ENCODE assay signal across 24 mouse cellular contexts in genomic region chr11:77664046-77664445, GRCm38 (mm10). TPM values are rescaled to one million over a fixed set of nuclear protein-coding genes. Genes with fewer than 3 reads are reported as not detected.
A peak's percentile ranks its signal among the peaks of the same experiment; 100 is the strongest.
DNase-seq lines count a peak whose midpoint lies in the region; ATAC-seq and TF ChIP-seq lines count a peak whose summit lies in the region.
"Had no signal": no experiment of that assay in that cellular context is flagged by ENCODE, and none has a peak within 500 bp of the region (broad histone marks: within the 10 kb centered on the region; RNA-seq: fewer than 3 reads in every experiment).

No protein-coding gene starts in this region.

- no peak for TF ChIP-seq EP300 in lung, postnatal 0 days (IDR thresholded peaks at IDR 0.05)

- no peak overlapping the region for H3K4me2 ChIP-seq in intestine, postnatal 0 days (replicated peaks; ENCODE audit: low read depth)
- H3K4me2 ChIP-seq in intestine, embryonic 16.5 days (ENCODE audit: low read depth, low read length): no peak overlapping the region
- H3K4me2 ChIP-seq in lung, postnatal 0 days (replicated peaks; ENCODE audit: low read depth, low read length): no peak overlapping the region
- H3K4me2 ChIP-seq: embryonic facial prominence, embryonic 12.5 days; forebrain, embryonic 13.5 days; forebrain, embryonic 15.5 days had no signal

- peak; percentile 15 for DNase-seq in lung, postnatal 0 days (ENCODE audit: low spot score)
- DNase-seq in lung, postnatal 4 days: no peak
- no peak for DNase-seq in B cell, adult 2 months
- DNase-seq: adrenal gland, adult 8-10 months; adrenal gland, postnatal 14 days; adrenal gland, postnatal 36 days; cerebellum, adult 11-12 months; cerebellum, adult 2 months; cerebellum, adult 9-10 months; cerebellum, postnatal 10 days; cerebellum, postnatal 25 days; forebrain, postnatal 0 days had no signal

- H3K9ac ChIP-seq in intestine, postnatal 0 days (ENCODE audit: low read depth, low read length): no peak overlapping the region
- H3K9ac ChIP-seq in intestine, embryonic 16.5 days (ENCODE audit: low read depth, low read length): no peak overlapping the region
- H3K9ac ChIP-seq in lung, postnatal 0 days (replicated peaks; ENCODE audit: low read depth): no peak overlapping the region
- H3K9ac ChIP-seq: embryonic facial prominence, embryonic 12.5 days; forebrain, embryonic 13.5 days; forebrain, embryonic 15.5 days; forebrain, postnatal 0 days had no signal

- TF ChIP-seq CTCF in intestine, postnatal 0 days (IDR thresholded peaks at IDR 0.05; ENCODE audit: low read depth): no peak
- TF ChIP-seq CTCF in lung, postnatal 0 days (IDR thresholded peaks at IDR 0.05): no peak

- H3K9me3 ChIP-seq in intestine, postnatal 0 days (ENCODE audit: control insufficient read depth): no peaks in the 10 kb centered on the region
- no peaks in the 10 kb centered on the region; the same call in 1 of the 2 replicates for H3K9me3 ChIP-seq in intestine, embryonic 16.5 days (ENCODE audit: control insufficient read depth, low read length)
- no peaks in the 10 kb centered on the region for H3K9me3 ChIP-seq in lung, postnatal 0 days (ENCODE audit: low read length)
- H3K9me3 ChIP-seq: embryonic facial prominence, embryonic 10.5 days; embryonic facial prominence, embryonic 12.5 days; forebrain, embryonic 15.5 days had no signal

- H3K4me3 ChIP-seq in intestine, postnatal 0 days (ENCODE audit: low read depth, low read length): no peak overlapping the region
- no peak overlapping the region for H3K4me3 ChIP-seq in intestine, embryonic 16.5 days (ENCODE audit: low read length)
- no peak overlapping the region for H3K4me3 ChIP-seq in lung, postnatal 0 days (ENCODE audit: low read depth, low read length)
- H3K4me3 ChIP-seq: embryonic facial prominence, embryonic 10.5 days; embryonic facial prominence, embryonic 12.5 days; forebrain, embryonic 13.5 days; forebrain, embryonic 15.5 days had no signal

- H3K36me3 ChIP-seq in intestine, postnatal 0 days (ENCODE audit: control insufficient read depth, insufficient read depth): no peaks in the 10 kb centered on the region
- no peaks in the 10 kb centered on the region for H3K36me3 ChIP-seq in intestine, embryonic 16.5 days (ENCODE audit: control insufficient read depth, insufficient read depth, low read length)
- H3K36me3 ChIP-seq in lung, postnatal 0 days (ENCODE audit: insufficient read depth, low read length): no peaks in the 10 kb centered on the region
- H3K36me3 ChIP-seq: embryonic facial prominence, embryonic 10.5 days; embryonic facial prominence, embryonic 12.5 days; forebrain, embryonic 15.5 days; G1E had no signal

- H3K27ac ChIP-seq in intestine, postnatal 0 days (ENCODE audit: low read depth, low read length): no peak overlapping the region
- H3K27ac ChIP-seq in intestine, embryonic 16.5 days (ENCODE audit: low read length): no peak overlapping the region
- no peak overlapping the region for H3K27ac ChIP-seq in lung, postnatal 0 days (ENCODE audit: low read length)
- H3K27ac ChIP-seq: embryonic facial prominence, embryonic 10.5 days; embryonic facial prominence, embryonic 12.5 days; forebrain, embryonic 13.5 days; forebrain, embryonic 15.5 days had no signal

- peak; percentile 56 for ATAC-seq in intestine, postnatal 0 days
- ATAC-seq in intestine, embryonic 16.5 days: no peak
- no peak for ATAC-seq in lung, postnatal 0 days
- ATAC-seq in megakaryocyte progenitor cell, adult 5-6 weeks (replicated peaks; ENCODE audit: poor library complexity): peak; percentile 39; the same call in 1 of the 2 replicates
- ATAC-seq: activated CD4-positive, CD25-positive, alpha-beta regulatory T cell, adult 4 months; CD4-positive, CD25-positive, alpha-beta regulatory T cell, adult 4 months; forebrain, embryonic 13.5 days; forebrain, embryonic 15.5 days; forebrain, postnatal 0 days; Patski had no signal

- no peaks in the 10 kb centered on the region for H3K27me3 ChIP-seq in intestine, postnatal 0 days (replicated peaks; ENCODE audit: control insufficient read depth, insufficient read depth, low read length)
- H3K27me3 ChIP-seq in intestine, embryonic 16.5 days (replicated peaks; ENCODE audit: control insufficient read depth, insufficient read depth, low read length): no peaks in the 10 kb centered on the region
- H3K27me3 ChIP-seq in lung, postnatal 0 days (replicated peaks; ENCODE audit: insufficient read depth, low read length): no peaks in the 10 kb centered on the region
- H3K27me3 ChIP-seq: CH12.LX; embryonic facial prominence, embryonic 12.5 days; forebrain, embryonic 13.5 days; forebrain, embryonic 15.5 days; Patski had no signal

- 52% methylated on average over 8 of the region's 8 CpGs for WGBS in intestine, postnatal 0 days
- WGBS in intestine, embryonic 16.5 days: 81% methylated on average over 8 of the region's 8 CpGs
- WGBS in lung, postnatal 0 days: 78% methylated on average over 8 of the region's 8 CpGs

- no peaks in the 10 kb centered on the region for H3K4me1 ChIP-seq in intestine, postnatal 0 days (replicated peaks; ENCODE audit: control insufficient read depth, insufficient read depth, low read length)
- H3K4me1 ChIP-seq in intestine, embryonic 16.5 days (ENCODE audit: control insufficient read depth, insufficient read depth, low read length): no peaks in the 10 kb centered on the region
- no peaks in the 10 kb centered on the region for H3K4me1 ChIP-seq in lung, postnatal 0 days (ENCODE audit: insufficient read depth, low read depth, low read length)
- H3K4me1 ChIP-seq: embryonic facial prominence, embryonic 10.5 days; embryonic facial prominence, embryonic 12.5 days; forebrain, embryonic 13.5 days; forebrain, embryonic 15.5 days had no signal

RNA-seq across cellular contexts. Expression of gene Nufip2, which starts 21.9 kb away (rescaled TPM):
- polyA plus RNA-seq in intestine, postnatal 0 days (2015; fragmentation: Nextera tagmentation; extraction: Ambion mirVana): 4.6 and 7.2 TPM in 2 replicates
- polyA plus RNA-seq in intestine, embryonic 16.5 days (2015; fragmentation: Nextera tagmentation; extraction: Ambion mirVana): 3.8 and 4.0 TPM in 2 replicates
- polyA plus RNA-seq in lung, postnatal 0 days (2015; fragmentation: Nextera tagmentation; extraction: Ambion mirVana): 4.1 and 5.2 TPM in 2 replicates
- 68.5 and 75.4 TPM in 2 replicates for total RNA-seq in megakaryocyte progenitor cell, adult 5-6 weeks (2015)
- 76.5 and 98.4 TPM in 2 replicates for total RNA-seq in megakaryocyte progenitor cell, adult 5-6 weeks (2017)

RNA-seq across cellular contexts. Expression of gene Taok1, which starts 56.4 kb away (rescaled TPM):
- 8.6 and 9.3 TPM in 2 replicates for polyA plus RNA-seq in intestine, postnatal 0 days (2015; fragmentation: Nextera tagmentation; extraction: Ambion mirVana)
- 9.2 and 9.8 TPM in 2 replicates for polyA plus RNA-seq in intestine, embryonic 16.5 days (2015; fragmentation: Nextera tagmentation; extraction: Ambion mirVana)
- polyA plus RNA-seq in lung, postnatal 0 days (2015; fragmentation: Nextera tagmentation; extraction: Ambion mirVana): 18.4 and 21.4 TPM in 2 replicates
- total RNA-seq in megakaryocyte progenitor cell, adult 5-6 weeks (2015): 30.5 and 31.8 TPM in 2 replicates
- total RNA-seq in megakaryocyte progenitor cell, adult 5-6 weeks (2017): 30.3 and 37.8 TPM in 2 replicates

Comparison
In these comparisons a context has a peak if more than half of its experiments do, and no peak if none do; other contexts are left out.
1. ATAC-seq: peak in intestine, postnatal 0 days (single experiment) and megakaryocyte progenitor cell, adult 5-6 weeks (single experiment); none in intestine, embryonic 16.5 days (single experiment) and lung, postnatal 0 days (single experiment).